Mouse (Mus musculus) layer of hippocampus, postnatal 10 days (tissue): Measurements from ENCODE around the gene Maml2. TPM values are rescaled to one million over a fixed set of nuclear protein-coding genes. Genes with fewer than 3 reads are reported as not detected.
A peak's percentile ranks its signal among the peaks of the same experiment; 100 is the strongest.

Source experiments
- DNase-seq, 2 experiments: peaks; one replicate each; pipeline ENCODE4 v3.0.0; 2021; ENCODE audit warnings: low spot score in 2 of 2
- long read RNA-seq: library from polyadenylated mRNA; stranded (forward); transcript quantifications from one replicate; pipeline ENCODE4 v2.0.0, GENCODE M21; 2023
- total RNA-seq, 2 experiments: library from RNA; stranded (reverse); gene quantifications; 2 replicates each; pipeline ENCODE4 v1.2.3; 2021

The Maml2 gene
- total RNA-seq = 10 to 100 TPM; 11.2 to 13.0 TPM
- long read RNA-seq, partial matches to known transcripts = 0 of 2 reads
- long read RNA-seq, other reads (novel, unspliced or antisense) = 1 of 2 reads

DNA sequence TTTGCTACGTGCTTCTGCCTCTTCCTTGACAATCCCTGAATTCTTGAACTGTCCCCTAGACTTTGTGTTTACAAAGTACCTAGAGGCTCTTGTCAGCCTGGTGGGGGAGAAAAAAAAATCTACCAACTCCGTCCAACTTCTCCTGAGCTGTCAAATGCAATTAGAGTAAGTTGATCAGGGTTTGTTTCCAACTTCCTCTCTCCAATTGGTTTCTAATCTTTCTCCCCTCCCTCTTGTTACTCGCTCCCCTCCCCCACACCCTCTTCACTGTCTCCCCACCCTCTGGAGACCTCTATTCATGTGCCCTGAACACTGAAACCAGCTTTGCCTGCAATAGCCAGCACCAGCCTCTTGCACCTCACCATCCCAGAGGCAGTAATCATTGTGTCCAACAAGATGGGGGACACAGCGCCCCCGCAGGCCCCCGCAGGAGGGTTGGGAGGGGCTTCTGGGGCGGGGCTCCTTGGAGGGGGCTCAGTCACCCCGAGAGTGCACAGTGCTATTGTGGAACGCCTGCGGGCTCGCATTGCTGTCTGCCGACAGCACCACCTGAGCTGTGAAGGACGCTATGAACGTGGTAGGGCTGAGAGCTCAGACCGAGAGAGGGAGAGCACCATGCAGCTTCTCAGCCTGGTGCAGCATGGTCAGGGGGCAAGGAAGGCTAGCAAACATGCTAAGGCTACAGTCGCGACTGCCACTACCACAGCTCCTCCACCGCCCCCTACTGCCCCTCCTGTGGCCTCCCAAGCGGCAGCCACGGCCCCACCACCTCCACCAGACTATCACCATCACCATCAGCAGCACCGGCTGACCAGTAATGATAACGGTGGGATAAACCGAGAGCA, at the start of gene Maml2:
Maml2 (plus strand) TSS at position 290 of the 845 bp plus-strand sequence.
- DNase-seq = peak; percentile 58 to 74

DNA sequence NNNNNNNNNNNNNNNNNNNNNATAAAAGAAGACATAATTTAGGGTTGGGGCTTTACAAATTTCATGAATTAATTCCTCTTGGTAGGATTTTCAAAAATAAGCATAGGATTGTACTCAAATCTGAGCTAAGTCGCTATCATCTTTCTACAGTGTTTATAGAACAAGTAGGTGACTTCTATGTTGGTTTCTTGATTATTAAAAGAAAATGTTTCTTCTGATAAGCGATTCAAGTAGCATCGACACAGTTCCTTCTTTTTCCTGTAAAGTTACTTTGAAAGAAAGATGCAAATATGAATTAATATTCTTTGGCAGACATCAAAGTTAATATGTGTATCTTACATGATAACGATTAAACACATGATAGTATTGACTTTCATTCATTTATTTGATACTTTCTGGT, 49.7 kb upstream of the Maml2 start:
- DNase-seq = no peak

DNA sequence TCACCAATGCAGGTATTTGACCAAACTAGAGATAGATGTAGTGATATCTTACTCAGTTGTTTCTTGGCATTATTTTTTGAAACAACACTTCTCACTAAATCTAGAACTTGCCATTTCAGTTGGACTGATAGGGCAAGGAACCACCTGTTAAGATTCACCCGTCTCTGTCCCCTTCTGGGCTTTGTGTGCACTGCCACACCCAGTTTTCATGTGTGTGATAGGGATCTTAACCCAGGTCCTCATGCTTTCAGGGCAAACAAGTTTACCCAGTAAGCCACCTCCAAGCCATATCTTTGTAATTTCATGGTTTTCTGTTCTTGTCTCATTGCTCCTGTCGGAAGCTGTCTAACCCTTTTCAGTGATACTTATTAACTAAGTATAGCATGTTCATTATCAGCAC, 46.5 kb upstream of the Maml2 start:
- no peak for DNase-seq

DNA sequence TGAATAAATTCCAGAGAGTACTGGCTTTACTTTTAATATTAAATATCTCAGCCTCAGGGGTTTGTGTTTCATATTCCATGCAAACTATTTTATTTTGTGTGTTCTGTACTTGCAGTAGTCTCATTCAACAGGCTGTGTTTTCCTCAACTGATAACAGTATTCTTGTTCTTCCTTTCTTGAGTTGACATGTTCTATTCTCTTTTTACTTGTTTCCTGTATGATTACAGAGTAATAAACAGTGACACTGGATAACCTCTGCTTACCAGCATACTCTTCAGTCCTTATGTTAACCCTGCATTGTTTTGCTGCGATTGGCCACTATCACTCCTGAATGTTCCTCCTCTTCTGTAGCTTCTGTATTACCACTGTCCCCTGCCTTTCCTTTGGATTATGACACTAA, 41.0 kb upstream of the Maml2 start:
- DNase-seq = no peak

- DNase-seq = no peak
Observed at GRCm38 (mm10) chr9:13258173-13258572, 39.6 kb upstream of the Maml2 start.

GRCm38 (mm10) chr9:13260980-13261379, 36.8 kb upstream of the Maml2 start:
- DNase-seq = no peak

DNA sequence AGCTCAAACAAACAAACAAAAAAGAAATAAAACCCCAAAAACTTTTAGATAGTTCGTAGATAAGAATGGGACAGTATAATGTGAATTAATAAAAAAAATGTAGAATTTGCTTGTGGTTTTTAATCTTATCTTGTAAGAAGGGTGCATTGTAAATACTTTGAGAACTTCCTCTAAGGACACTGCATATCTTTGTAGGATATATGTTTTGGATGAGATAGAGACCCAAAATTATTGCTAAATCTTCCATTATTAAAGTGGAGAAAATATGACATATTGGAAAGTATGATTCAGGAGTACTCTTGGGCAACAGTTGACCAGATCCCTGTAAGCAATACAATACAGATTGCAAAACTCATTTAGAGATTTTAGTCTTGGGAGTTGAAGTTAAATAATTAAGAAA, 24.5 kb upstream of the Maml2 start:
- DNase-seq = no peak

DNA sequence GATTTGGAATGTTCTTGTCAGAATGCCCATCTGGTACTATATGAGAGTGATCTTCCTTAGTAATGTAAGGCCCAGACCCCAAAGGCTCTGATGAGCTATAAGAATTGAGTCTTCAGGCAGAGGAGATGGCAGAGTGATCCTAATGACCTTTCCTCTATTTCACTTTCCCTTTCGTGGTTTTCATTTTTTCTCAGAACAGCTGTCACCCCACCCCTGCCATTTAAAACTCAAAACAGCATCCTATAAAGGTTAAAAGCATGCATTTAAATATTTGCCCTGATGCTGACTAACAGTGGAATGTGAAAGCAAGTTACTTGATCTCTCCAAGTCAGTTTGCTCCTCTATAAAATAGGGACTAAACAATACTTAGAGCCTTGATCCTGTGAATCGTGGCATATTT, 10.3 kb upstream of the Maml2 start:
- DNase-seq = no peak

- peak; percentile 85 to 90 for DNase-seq
Observed at GRCm38 (mm10) chr9:13296274-13297121, 1.3 kb upstream of the Maml2 start.

GRCm38 (mm10) chr9:13297122-13297667, 562 bp upstream of the Maml2 start:
- DNase-seq = peak in 1 of 2 experiments; percentile 17

DNA sequence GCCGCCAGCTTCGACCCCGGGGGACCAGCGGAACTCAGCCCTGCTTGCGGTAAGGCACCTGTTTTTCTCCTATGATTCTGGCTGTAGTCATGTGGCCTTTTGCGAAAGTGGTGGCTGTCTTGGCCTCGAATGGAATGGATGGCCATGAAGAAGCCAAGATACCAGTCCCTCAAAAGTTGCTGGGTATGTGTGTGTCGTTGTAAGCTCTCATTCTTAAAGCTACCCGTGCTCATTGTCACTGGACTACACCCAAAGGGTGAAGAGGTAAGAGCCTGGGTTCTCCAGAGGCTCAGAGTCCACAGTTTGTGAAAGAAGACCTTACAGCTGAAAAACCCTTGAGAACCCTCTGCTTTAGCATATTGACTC, 739 bp downstream of the Maml2 start:
- no peak for DNase-seq

GRCm38 (mm10) chr9:13299190-13299589, 1.4 kb downstream of the Maml2 start:
- no peak for DNase-seq

DNA sequence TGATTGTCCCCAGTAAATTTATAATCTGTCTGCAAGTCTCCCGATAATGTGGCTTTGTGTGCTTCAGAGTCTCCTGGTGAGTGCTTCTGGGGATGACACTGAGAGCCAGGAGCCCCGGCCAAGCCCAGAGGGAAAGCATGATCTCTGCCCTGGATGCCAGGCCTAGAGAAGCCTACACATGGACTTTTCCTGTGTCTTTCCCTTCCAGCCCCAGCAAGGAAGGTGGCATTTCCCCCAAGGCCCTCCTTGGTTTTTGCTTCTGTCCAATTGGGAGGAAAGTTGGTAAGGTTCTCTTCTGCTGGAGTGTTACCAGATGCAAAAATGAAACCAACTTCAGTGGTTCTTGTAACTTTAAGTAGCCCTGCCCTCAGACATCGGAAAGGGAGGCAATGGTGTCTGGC, 2.3 kb downstream of the Maml2 start:
- DNase-seq = peak in 1 of 2 experiments; percentile 38

DNA sequence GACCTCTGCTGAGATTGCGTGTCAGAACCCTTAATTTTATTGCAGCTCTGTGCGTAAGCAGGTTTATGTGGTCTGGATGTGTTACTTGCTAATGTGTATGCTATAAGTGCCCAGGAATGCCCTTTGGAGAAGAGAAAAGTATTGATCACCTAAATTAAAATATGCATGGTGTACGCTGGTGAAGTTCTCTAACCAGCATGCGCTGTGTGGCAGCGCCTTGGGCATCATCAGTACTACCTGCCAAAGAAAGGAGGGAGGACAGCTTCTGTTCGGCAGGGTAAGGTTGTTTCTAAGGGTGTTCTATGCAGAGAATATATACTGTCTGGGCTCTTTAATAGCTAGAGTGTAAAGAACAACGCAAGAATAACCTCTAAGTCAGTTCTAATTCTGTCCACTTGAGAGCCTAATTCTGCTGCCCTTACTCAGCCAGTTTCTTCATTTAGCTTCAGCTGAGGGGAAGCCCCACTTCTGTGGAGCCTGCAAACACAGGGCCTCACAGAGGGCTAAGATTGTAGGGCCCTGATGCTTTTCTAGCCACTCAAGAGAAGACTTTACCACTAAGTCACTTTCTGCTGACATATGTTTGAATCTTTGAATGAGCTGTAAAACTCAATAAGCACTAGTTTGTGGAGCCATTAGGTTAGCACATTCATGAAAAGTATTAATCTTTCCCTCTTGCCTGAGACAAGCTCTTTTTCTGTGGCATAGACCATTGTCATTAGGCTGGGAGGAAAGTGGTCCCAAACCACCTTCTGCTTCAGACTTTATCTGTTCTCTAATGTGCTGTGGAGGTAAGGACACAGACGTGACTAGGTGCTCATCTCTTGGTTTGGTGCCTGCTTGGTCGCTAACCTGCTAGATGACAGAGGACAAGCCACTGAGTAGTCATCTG, 3.4 kb downstream of the Maml2 start:
- no peak for DNase-seq

DNA sequence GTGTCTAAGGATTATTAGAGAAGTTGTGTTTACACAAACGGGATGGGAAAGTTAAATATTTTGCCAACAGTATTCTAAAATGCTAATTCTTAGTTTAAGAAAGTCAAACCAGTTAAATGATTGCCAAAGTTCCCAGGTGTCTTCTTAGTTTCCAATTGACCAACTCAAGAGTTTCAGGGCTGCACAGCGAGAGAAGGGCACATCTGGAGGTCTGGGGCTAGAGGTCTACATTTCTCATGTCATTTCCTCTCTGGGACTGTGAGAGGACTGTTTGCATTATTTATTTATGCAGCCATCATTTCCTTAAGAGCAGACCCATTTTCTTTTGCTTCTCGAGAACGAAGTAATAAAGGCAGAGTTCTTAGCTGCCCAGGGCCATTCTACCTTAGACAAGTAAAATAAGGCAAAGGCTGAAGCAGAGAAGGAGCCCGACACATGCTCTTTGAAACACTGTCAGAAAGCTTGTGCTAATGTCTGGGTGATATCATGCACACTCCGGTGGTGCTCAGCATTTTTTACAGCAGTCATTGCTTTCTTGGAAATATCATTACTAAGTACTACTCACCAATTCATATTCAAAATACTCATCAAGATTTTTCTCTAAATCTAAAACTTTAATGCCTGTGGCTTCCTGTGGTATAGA, 4.5 kb downstream of the Maml2 start:
- no peak for DNase-seq

- no peak for DNase-seq
Observed at GRCm38 (mm10) chr9:13303099-13303771, 5.5 kb downstream of the Maml2 start.

GRCm38 (mm10) chr9:13303976-13304375, 6.2 kb downstream of the Maml2 start:
- DNase-seq = no peak

GRCm38 (mm10) chr9:13306471-13306870, 8.7 kb downstream of the Maml2 start:
- no peak for DNase-seq

- no peak for DNase-seq
Observed at GRCm38 (mm10) chr9:13307226-13307625, 9.5 kb downstream of the Maml2 start.

- DNase-seq = no peak
Observed at GRCm38 (mm10) chr9:13308718-13309117, 11.0 kb downstream of the Maml2 start.
